Mouse (Mus musculus) midbrain, embryonic 15.5 days (tissue): ENCODE data around the gene Phkg2. TPM values are rescaled to one million over a fixed set of nuclear protein-coding genes. Genes with fewer than 3 reads are reported as not detected.
A peak's percentile ranks its signal among the peaks of the same experiment; 100 is the strongest.

Experiments
- ATAC-seq: fragments of 200-750 bp; cut with Nextera tagmentation; replicated peaks from 2 replicates; pipeline ENCODE4 v1.8.0; 2017; ENCODE audit warnings: moderate TSS enrichment
- H3K27ac ChIP-seq: fragments of 300-500 bp; sonication (generic); 2 replicates; pipeline ENCODE4 v1.5.1; 2015; ENCODE audit warnings: mild to moderate bottlenecking, inconsistent platforms
- H3K27me3 ChIP-seq: fragments of 300-500 bp; sonication (generic); replicated peaks from 2 replicates; pipeline ENCODE4 v1.6.1; 2015; ENCODE audit warnings: inconsistent platforms
- H3K36me3 ChIP-seq: fragments of 300-500 bp; sonication (generic); replicated peaks from 2 replicates; pipeline ENCODE4 v1.6.1; 2015; ENCODE audit warnings: inconsistent platforms
- H3K4me1 ChIP-seq: fragments of 300-500 bp; sonication (generic); 2 replicates; pipeline ENCODE4 v1.6.1; 2015; ENCODE audit warnings: inconsistent platforms
- H3K4me2 ChIP-seq: fragments of 300-500 bp; sonication (generic); 2 replicates; pipeline ENCODE4 v1.6.1; 2015; ENCODE audit warnings: inconsistent platforms, mild to moderate bottlenecking, moderate library complexity
- H3K4me3 ChIP-seq: fragments of 300-500 bp; sonication (generic); 2 replicates; pipeline ENCODE4 v1.5.1; 2015; ENCODE audit warnings: mild to moderate bottlenecking, inconsistent platforms
- H3K9ac ChIP-seq: fragments of 300-500 bp; sonication (generic); 2 replicates; pipeline ENCODE4 v1.6.1; 2015; ENCODE audit warnings: mild to moderate bottlenecking, inconsistent platforms
- H3K9me3 ChIP-seq: fragments of 300-500 bp; sonication (generic); 2 replicates; pipeline ENCODE4 v1.6.1; 2016; ENCODE audit warnings: inconsistent platforms
- WGBS: fragments of 180-500 bp; shearing (Covaris S2); methylation state at CpG from one replicate; pipeline ENCODE4 v1.1.7; 2015; ENCODE audit warnings: mixed read lengths; 5-methylcytosine and 5-hydroxymethylcytosine counted together
- polyA plus RNA-seq: library from polyadenylated mRNA; unstranded; fragments of >200 nt; fragmentation: Nextera tagmentation; extraction: Ambion mirVana; gene quantifications from 2 replicates; pipeline ENCODE4 v1.2.1, GENCODE M21; 2015

The Phkg2 gene
- polyA plus RNA-seq: 60.0 and 61.0 TPM in 2 replicates

GRCm38 (mm10) chr7:127572895-127573471, at the start of gene Phkg2:
Gene Phkg2, plus strand, starts transcription at chr7:127573340.
- 0% methylated on average over 17 of the region's 17 CpGs for WGBS
- Histone ChIP-seq H3K4me1 (peaks cover 30% of the 10 kb centered on the region), H3K9me3 (no peaks in the 10 kb centered on the region), H3K36me3 (peaks cover 6% of the 10 kb centered on the region), H3K4me3 (peak within 1 kb of the TSS; percentile 60), H3K9ac (peak within 1 kb of the TSS; percentile 64), H3K27me3 (no peaks in the 10 kb centered on the region), H3K4me2 (peak within 1 kb of the TSS; percentile 90), H3K27ac (peak within 1 kb of the TSS; percentile 83)
- peak; percentile 98 for ATAC-seq

GRCm38 (mm10) chr7:127541671-127542070, 31.5 kb upstream of the Phkg2 start:
- Histone ChIP-seq H3K36me3 (peaks cover 78% of the 10 kb centered on the region), H3K9ac (no peak overlapping the region), H3K27ac (no peak overlapping the region), H3K9me3 (no peaks in the 10 kb centered on the region), H3K4me1 (0 out of 2 replicates have a peak, but pooled peaks cover 2% of the 10 kb centered on the region), H3K27me3 (no peaks in the 10 kb centered on the region), H3K4me3 (no peak overlapping the region), H3K4me2 (no peak overlapping the region)
- no peak for ATAC-seq
- 93% methylated on average over 3 of the region's 3 CpGs for WGBS

GRCm38 (mm10) chr7:127549116-127549835, 23.9 kb upstream of the Phkg2 start:
- Histone ChIP-seq H3K9ac (no peak overlapping the region), H3K9me3 (no peaks in the 10 kb centered on the region), H3K4me3 (no peak overlapping the region), H3K27ac (no peak overlapping the region), H3K4me1 (0 out of 2 replicates have a peak, but pooled peaks cover 2% of the 10 kb centered on the region), H3K27me3 (no peaks in the 10 kb centered on the region), H3K4me2 (no peak overlapping the region), H3K36me3 (peaks cover 60% of the 10 kb centered on the region)
- WGBS: 89% methylated on average over 15 of the region's 15 CpGs
- no peak for ATAC-seq

- Histone ChIP-seq H3K27me3 (no peaks in the 10 kb centered on the region), H3K9ac (no peak overlapping the region), H3K4me2 (no peak overlapping the region), H3K4me1 (no peaks in the 10 kb centered on the region), H3K9me3 (no peaks in the 10 kb centered on the region), H3K36me3 (peaks cover 68% of the 10 kb centered on the region), H3K4me3 (no peak overlapping the region), H3K27ac (no peak overlapping the region)
- no peak for ATAC-seq
- WGBS: 99% methylated on average over 8 of the region's 8 CpGs
Observed at GRCm38 (mm10) chr7:127551558-127551957, 21.6 kb upstream of the Phkg2 start.

GRCm38 (mm10) chr7:127560580-127560979, 12.6 kb upstream of the Phkg2 start:
- H3K27ac ChIP-seq: no peak overlapping the region
- H3K27me3 ChIP-seq: no peaks in the 10 kb centered on the region
- no peaks in the 10 kb centered on the region for H3K9me3 ChIP-seq
- 94% methylated on average over 11 of the region's 11 CpGs for WGBS
- no peak overlapping the region for H3K9ac ChIP-seq
- H3K36me3 ChIP-seq: peaks cover 59% of the 10 kb centered on the region
- no peak overlapping the region for H3K4me2 ChIP-seq
- H3K4me3 ChIP-seq: no peak overlapping the region
- no peak for ATAC-seq
- no peaks in the 10 kb centered on the region for H3K4me1 ChIP-seq

DNA sequence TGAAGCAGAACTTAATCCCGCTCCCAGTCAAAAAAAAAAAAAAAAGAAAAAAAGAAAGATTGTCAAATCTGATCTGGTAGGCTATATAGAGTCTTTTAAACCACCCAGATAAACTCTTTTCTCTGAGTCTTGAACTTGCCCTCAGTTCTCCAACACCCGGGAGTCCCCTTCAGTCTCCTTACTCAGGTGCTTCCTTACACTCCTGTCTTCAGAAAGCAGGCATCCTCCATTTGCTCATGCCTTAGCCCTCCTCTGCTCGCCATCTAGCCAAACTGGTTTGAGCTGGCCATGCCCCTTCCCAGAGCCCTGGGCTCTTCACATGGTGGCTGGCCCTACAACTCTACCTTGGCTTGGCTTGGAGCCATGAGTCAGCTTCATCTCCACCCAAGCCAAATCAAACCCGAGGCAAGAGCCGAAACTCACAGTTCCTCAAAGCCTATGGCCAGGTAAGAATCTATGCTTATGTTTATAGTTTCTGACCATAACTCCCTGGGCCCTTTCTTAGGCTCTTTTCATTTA, 11.7 kb upstream of the Phkg2 start, which contains the start of gene Tmem265:
Tmem265 (plus strand) TSS at position 51 of the 519 bp plus-strand sequence.
- Histone ChIP-seq H3K4me2 (no peak within 1 kb of the TSS), H3K4me3 (no peak within 1 kb of the TSS), H3K27me3 (no peaks in the 10 kb centered on the region), H3K4me1 (no peaks in the 10 kb centered on the region), H3K9me3 (no peaks in the 10 kb centered on the region), H3K36me3 (peaks cover 59% of the 10 kb centered on the region), H3K27ac (no peak within 1 kb of the TSS), H3K9ac (no peak within 1 kb of the TSS)
- WGBS: 93% methylated on average over 5 of the region's 5 CpGs
- ATAC-seq: no peak

DNA sequence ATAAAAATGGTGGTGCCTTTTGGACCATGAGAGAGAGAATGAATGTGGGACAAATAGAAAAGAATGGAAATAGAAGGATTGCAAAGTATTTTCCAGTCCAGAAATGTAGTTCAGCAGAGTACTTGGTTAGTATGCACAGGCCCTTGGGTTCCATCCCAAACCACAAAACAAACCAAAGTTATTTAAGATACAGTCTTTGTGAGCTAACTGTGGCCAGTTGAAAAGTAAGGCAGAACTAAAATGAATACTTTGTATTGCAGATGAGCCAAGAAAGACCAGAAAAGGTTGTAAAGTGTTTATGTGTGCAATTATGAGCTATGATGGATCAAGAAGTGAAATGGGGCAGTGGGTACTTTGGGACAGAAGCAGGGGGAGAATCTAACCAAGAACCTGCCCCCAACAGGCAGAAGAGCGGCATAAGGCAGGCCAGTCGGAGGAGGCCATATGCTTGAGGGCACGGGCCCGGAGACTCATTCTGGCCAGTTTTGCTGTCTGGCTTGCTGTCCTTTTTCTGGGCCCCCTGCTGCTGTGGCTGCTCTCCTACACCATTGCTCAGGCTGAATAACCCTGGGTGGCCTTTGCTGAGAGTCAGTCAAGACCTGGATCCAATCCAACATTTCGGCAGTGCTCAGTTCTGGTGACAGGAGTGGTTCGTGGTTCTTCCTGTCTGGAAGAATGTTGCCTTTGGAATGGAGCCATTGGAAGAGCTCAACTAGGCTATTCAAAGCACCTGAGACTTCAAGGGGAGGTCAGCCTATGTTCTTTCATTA, 8.6 kb upstream of the Phkg2 start:
- Histone ChIP-seq H3K36me3 (peaks cover 33% of the 10 kb centered on the region), H3K4me3 (no peak overlapping the region), H3K9ac (no peak overlapping the region), H3K4me1 (no peaks in the 10 kb centered on the region), H3K9me3 (no peaks in the 10 kb centered on the region), H3K4me2 (no peak overlapping the region), H3K27ac (no peak overlapping the region), H3K27me3 (no peaks in the 10 kb centered on the region)
- ATAC-seq: no peak
- WGBS: 80% methylated on average over 6 of the region's 6 CpGs

DNA sequence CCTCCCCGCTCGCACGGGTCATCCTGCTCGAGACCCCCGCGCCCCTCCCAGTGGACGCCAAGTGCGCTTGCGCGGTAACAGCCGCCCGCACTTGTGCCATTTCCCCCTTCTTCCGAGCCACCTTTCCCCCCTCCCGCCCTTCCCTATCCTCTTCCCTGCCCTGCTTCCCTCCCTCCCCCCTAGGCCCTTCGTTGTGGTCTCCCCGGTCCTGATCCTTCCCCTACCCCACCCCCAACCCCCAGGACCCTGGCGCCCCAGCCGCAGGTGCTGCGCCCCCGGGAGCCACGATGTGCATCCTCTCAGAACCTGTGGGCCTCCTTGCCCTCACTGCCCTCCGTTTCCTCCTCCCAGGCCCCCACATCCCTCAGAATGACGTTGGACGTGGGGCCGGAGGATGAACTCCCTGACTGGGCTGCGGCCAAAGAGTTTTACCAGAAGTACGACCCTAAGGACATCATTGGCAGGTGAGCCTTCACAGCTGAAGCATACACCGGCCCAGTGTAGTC, 416 bp downstream of the Phkg2 start:
- peak overlapping the region; percentile 64 for H3K9ac ChIP-seq
- H3K4me3 ChIP-seq: peak overlapping the region; percentile 60
- peak overlapping the region; percentile 83 for H3K27ac ChIP-seq
- H3K9me3 ChIP-seq: no peaks in the 10 kb centered on the region
- peaks cover 12% of the 10 kb centered on the region for H3K36me3 ChIP-seq
- under 1% methylated on average over 27 of the region's 28 CpGs for WGBS
- ATAC-seq: peak; percentile 84
- H3K4me1 ChIP-seq: peaks cover 30% of the 10 kb centered on the region
- H3K4me2 ChIP-seq: peak overlapping the region; percentile 90
- H3K27me3 ChIP-seq: no peaks in the 10 kb centered on the region

GRCm38 (mm10) chr7:127574115-127574514, 975 bp downstream of the Phkg2 start:
- peak overlapping the region; percentile 60 for H3K4me3 ChIP-seq
- H3K36me3 ChIP-seq: peaks cover 13% of the 10 kb centered on the region
- H3K4me1 ChIP-seq: peaks cover 30% of the 10 kb centered on the region
- ATAC-seq: no peak
- WGBS: 23% methylated on average over 7 of the region's 7 CpGs
- H3K9me3 ChIP-seq: no peaks in the 10 kb centered on the region
- H3K27ac ChIP-seq: no peak overlapping the region
- no peaks in the 10 kb centered on the region for H3K27me3 ChIP-seq
- H3K9ac ChIP-seq: peak overlapping the region; percentile 64
- peak overlapping the region; percentile 90 for H3K4me2 ChIP-seq

DNA sequence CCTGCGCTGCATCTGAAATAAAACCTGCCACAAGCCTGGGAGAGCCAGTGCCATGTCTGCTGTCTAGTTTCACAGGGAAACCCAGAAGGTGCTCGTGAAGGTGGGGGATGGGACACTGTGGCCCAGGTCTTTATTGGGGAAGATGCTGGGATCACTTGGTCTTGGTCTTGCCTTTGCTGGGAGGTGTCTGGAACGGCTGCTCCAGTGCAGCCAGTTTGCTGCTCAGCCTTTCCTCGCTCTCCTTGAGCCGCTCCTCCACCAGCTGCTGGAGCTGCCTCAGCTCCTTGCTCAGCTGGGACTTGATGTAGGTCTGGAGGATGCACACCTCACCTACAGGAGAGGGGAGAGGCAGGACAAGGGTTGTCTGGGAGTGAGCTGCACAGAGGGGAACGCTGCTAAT, 10.1 kb downstream of the Phkg2 start:
- no peaks in the 10 kb centered on the region for H3K9me3 ChIP-seq
- no peak for ATAC-seq
- H3K4me2 ChIP-seq: no peak overlapping the region
- WGBS: 93% methylated on average over 6 of the region's 6 CpGs
- no peak overlapping the region for H3K9ac ChIP-seq
- peaks cover 45% of the 10 kb centered on the region; the same call in 1 of the 2 replicates for H3K36me3 ChIP-seq
- no peak overlapping the region for H3K4me3 ChIP-seq
- H3K4me1 ChIP-seq: peaks cover 13% of the 10 kb centered on the region
- H3K27me3 ChIP-seq: no peaks in the 10 kb centered on the region
- H3K27ac ChIP-seq: no peak overlapping the region

- Histone ChIP-seq H3K27me3 (no peaks in the 10 kb centered on the region), H3K9ac (no peak overlapping the region), H3K27ac (no peak overlapping the region), H3K9me3 (no peaks in the 10 kb centered on the region), H3K4me2 (no peak overlapping the region), H3K36me3 (peaks cover 33% of the 10 kb centered on the region; the same call in 1 of the 2 replicates), H3K4me1 (peaks cover 22% of the 10 kb centered on the region), H3K4me3 (no peak overlapping the region)
- ATAC-seq: no peak
- 83% methylated on average over 7 of the region's 7 CpGs for WGBS
Observed at GRCm38 (mm10) chr7:127585031-127585430, 11.9 kb downstream of the Phkg2 start.

- Histone ChIP-seq H3K27ac (no peak overlapping the region), H3K27me3 (no peaks in the 10 kb centered on the region), H3K4me2 (no peak overlapping the region), H3K9me3 (no peaks in the 10 kb centered on the region), H3K9ac (no peak overlapping the region), H3K36me3 (peaks cover 37% of the 10 kb centered on the region), H3K4me3 (no peak overlapping the region), H3K4me1 (peaks cover 22% of the 10 kb centered on the region)
- no peak for ATAC-seq
- WGBS: 89% methylated on average over 6 of the region's 6 CpGs
Observed at GRCm38 (mm10) chr7:127586149-127586548, 13.0 kb downstream of the Phkg2 start.
